Comparison of ENCODE assay signal across 7 mouse cellular contexts in the genomic region with DNA sequence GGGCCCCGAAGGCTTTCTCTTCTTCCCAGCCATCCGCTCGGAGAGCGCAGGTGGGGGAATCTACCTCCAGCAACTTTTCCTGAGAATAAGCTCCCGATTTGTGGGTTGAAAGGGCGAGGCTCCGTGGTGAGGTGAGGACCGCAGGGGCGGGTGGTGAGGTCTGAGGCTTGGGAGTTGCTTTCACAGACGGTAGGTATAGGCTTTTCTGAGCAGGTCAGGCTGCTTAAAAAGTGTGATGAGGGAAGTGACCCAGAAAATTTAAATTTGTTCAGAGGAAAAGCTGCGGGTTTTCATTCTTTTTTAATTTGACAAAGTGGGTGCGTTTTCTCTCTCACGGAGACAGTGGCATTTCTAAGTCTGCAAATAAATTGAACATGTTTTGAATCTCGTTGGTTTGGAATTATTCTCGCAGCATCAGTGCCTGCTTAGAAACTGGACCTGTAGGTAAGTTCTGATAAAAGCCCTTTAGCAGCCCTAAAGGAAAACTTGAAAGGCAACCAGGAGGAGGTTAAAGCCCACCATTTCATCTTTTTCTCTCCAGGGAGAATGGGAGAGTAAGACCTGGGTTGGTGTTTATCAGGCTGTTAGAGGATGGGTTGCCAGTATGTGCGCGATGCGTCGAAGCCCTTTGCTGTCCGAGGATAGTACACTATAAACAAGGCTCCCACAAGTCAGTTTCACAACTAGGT. TPM values are rescaled to one million over a fixed set of nuclear protein-coding genes. Genes with fewer than 3 reads are reported as not detected.
DNase-seq lines count a peak whose midpoint lies in the region; ATAC-seq and TF ChIP-seq lines count a peak whose summit lies in the region.

No protein-coding gene starts in this region.

- H3K27ac ChIP-seq in lung, embryonic 15.5 days: no peak overlapping the region
- H3K27ac ChIP-seq in forebrain, embryonic 15.5 days (replicated peaks): no peak overlapping the region
- no peak overlapping the region for H3K27ac ChIP-seq in limb, embryonic 14.5 days (replicated peaks; ENCODE audit: low read depth, low read length)
- H3K27ac ChIP-seq in stomach, embryonic 14.5 days (ENCODE audit: low read length): no peak overlapping the region

- H3K9me3 ChIP-seq in lung, embryonic 15.5 days: no peaks in the 10 kb centered on the region
- H3K9me3 ChIP-seq in forebrain, embryonic 15.5 days: no peaks in the 10 kb centered on the region
- no peaks in the 10 kb centered on the region for H3K9me3 ChIP-seq in limb, embryonic 14.5 days (ENCODE audit: control insufficient read depth, low read length)
- H3K9me3 ChIP-seq in stomach, embryonic 14.5 days (ENCODE audit: control insufficient read depth, low read depth, low read length): no peaks in the 10 kb centered on the region

- TF ChIP-seq POLR2A in limb, embryonic 14.5 days (IDR thresholded peaks at IDR 0.05; ENCODE audit: borderline replicate concordance, extremely low read depth, insufficient read depth, insufficient read length): no peak

- peaks cover 58% of the 10 kb centered on the region for H3K27me3 ChIP-seq in lung, embryonic 15.5 days
- H3K27me3 ChIP-seq in forebrain, embryonic 15.5 days: peaks cover 22% of the 10 kb centered on the region
- peaks cover 53% of the 10 kb centered on the region for H3K27me3 ChIP-seq in limb, embryonic 14.5 days (ENCODE audit: control insufficient read depth, insufficient read depth, low read length)
- 0 out of 2 replicates have a peak, but pooled peaks cover 8% of the 10 kb centered on the region for H3K27me3 ChIP-seq in stomach, embryonic 14.5 days (ENCODE audit: control insufficient read depth, insufficient read depth, low read length)

- ATAC-seq in lung, embryonic 15.5 days (ENCODE audit: borderline replicate concordance, extremely low read depth, low FRiP score, low TSS enrichment): no peak
- ATAC-seq in forebrain, embryonic 15.5 days (replicated peaks): 0 out of 2 replicates have a peak, but pooled peaks have one; percentile 4
- ATAC-seq in limb, embryonic 14.5 days (ENCODE audit: low FRiP score, low read depth): no peak
- ATAC-seq in stomach, embryonic 14.5 days (ENCODE audit: insufficient number of reproducible peaks, insufficient read depth, low FRiP score, low read depth): no peak

- H3K4me1 ChIP-seq in lung, embryonic 15.5 days: 0 out of 2 replicates have a peak, but pooled peaks cover 7% of the 10 kb centered on the region
- H3K4me1 ChIP-seq in forebrain, embryonic 15.5 days: peaks cover 16% of the 10 kb centered on the region
- peaks cover 7% of the 10 kb centered on the region for H3K4me1 ChIP-seq in limb, embryonic 14.5 days (ENCODE audit: control insufficient read depth, insufficient read depth, low read length)
- H3K4me1 ChIP-seq in stomach, embryonic 14.5 days (ENCODE audit: control insufficient read depth, insufficient read depth, low read length): no peaks in the 10 kb centered on the region

- DNase-seq in lung, adult 18-20 months: no peak
- no peak for DNase-seq in limb, embryonic 14.5 days (ENCODE audit: low spot score)
- no peak for DNase-seq in MN1 (ENCODE audit: low spot score)
- no peak for DNase-seq in left cerebral cortex, adult 11 months (ENCODE audit: low spot score)

- peak overlapping the region; percentile 61 for H3K4me3 ChIP-seq in lung, embryonic 15.5 days
- H3K4me3 ChIP-seq in forebrain, embryonic 15.5 days: peak overlapping the region; percentile 69
- H3K4me3 ChIP-seq in limb, embryonic 14.5 days (replicated peaks; ENCODE audit: low read length): peak overlapping the region; percentile 56
- peak overlapping the region; percentile 62 for H3K4me3 ChIP-seq in stomach, embryonic 14.5 days (ENCODE audit: low read depth, low read length)

- peak overlapping the region; percentile 98 for H3K4me2 ChIP-seq in lung, embryonic 15.5 days
- peak overlapping the region; percentile 97 for H3K4me2 ChIP-seq in forebrain, embryonic 15.5 days (replicated peaks)
- H3K4me2 ChIP-seq in limb, embryonic 14.5 days (replicated peaks; ENCODE audit: low read depth, low read length, severe bottlenecking): peak overlapping the region; percentile 98
- peak overlapping the region; percentile 98 for H3K4me2 ChIP-seq in stomach, embryonic 14.5 days (replicated peaks; ENCODE audit: low read depth, low read length)

- H3K36me3 ChIP-seq in lung, embryonic 15.5 days: no peaks in the 10 kb centered on the region
- H3K36me3 ChIP-seq in forebrain, embryonic 15.5 days: no peaks in the 10 kb centered on the region
- H3K36me3 ChIP-seq in limb, embryonic 14.5 days (ENCODE audit: control insufficient read depth, insufficient read depth, low read length): no peaks in the 10 kb centered on the region
- H3K36me3 ChIP-seq in stomach, embryonic 14.5 days (ENCODE audit: control insufficient read depth, insufficient read depth, low read length): no peaks in the 10 kb centered on the region

- WGBS in lung, embryonic 15.5 days: 17% methylated on average over 20 of the region's 20 CpGs
- WGBS in forebrain, embryonic 15.5 days: 14% methylated on average over 20 of the region's 20 CpGs
- 22% methylated on average over 20 of the region's 20 CpGs for WGBS in limb, embryonic 14.5 days
- 22% methylated on average over 20 of the region's 20 CpGs for WGBS in stomach, embryonic 14.5 days

- peak overlapping the region; percentile 59 for H3K9ac ChIP-seq in lung, embryonic 15.5 days
- peak overlapping the region; percentile 72 for H3K9ac ChIP-seq in forebrain, embryonic 15.5 days (replicated peaks)
- H3K9ac ChIP-seq in limb, embryonic 14.5 days (ENCODE audit: low read depth, low read length, severe bottlenecking): peak overlapping the region; percentile 52; the same call in 1 of the 2 replicates
- no peak overlapping the region for H3K9ac ChIP-seq in stomach, embryonic 14.5 days (replicated peaks; ENCODE audit: low read depth, low read length)

RNA-seq across cellular contexts. Expression of gene Rgs6, which starts 29.7 kb away (rescaled TPM):
- 2.9 and 4.0 TPM in 2 replicates for polyA plus RNA-seq in lung, embryonic 15.5 days (2015; fragmentation: Nextera tagmentation; extraction: Ambion mirVana)
- 11.6 and 12.8 TPM in 2 replicates for polyA plus RNA-seq in forebrain, embryonic 15.5 days (2015; fragmentation: Nextera tagmentation; extraction: Ambion mirVana)
- 1.1 and 1.2 TPM in 2 replicates for polyA plus RNA-seq in limb, embryonic 14.5 days (2012; rRNA removed)
- 1.5 and 2.9 TPM in 2 replicates for polyA plus RNA-seq in limb, embryonic 14.5 days (2014; fragmentation: Nextera tagmentation; extraction: Ambion mirVana)
- polyA plus RNA-seq in stomach, embryonic 14.5 days (2014; fragmentation: Nextera tagmentation; extraction: Ambion mirVana): 1.4 TPM in 2 replicates
